Mouse (Mus musculus): ENCODE measurements around the gene Cables2.

DNA sequence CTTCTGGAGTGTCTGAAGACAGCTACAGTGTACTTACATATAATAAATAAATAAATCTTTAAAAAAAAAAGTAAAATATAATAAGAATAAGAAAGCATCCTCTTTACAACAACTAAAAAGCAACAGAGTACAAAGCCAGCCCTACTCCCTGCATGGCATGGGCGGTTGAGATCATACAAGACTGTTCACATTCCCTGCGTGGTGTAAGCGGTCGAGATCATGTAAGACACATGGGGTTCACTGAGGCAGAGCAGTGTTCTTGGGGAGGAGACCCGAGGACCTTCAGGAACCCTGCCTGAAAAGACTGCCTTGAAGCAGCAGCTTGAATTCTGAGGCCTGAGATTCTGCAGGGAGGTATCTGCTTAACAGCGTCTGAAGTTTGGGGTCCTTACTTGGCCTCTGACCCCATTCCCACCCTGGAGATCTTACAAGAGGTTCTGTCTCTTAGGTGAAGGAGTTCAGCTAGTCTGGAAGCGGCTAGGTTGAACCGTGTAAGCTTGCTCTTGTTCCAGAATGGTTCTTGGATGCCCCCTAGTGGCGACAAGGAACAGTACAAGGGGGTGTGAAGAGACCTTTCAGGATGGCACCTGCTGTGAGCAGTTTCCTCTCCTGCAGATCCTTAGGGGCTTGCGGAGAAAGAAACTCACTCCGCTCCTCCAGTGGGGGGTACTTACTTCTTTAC lies 22.2 kb downstream of the Cables2 start:
- TF ChIP-seq CTCF (IDR thresholded peaks at IDR 0.05; ENCODE audit: control insufficient read depth, insufficient read depth, insufficient read length), result peak; percentile 79
- no peak for TF ChIP-seq USF1 (IDR thresholded peaks at IDR 0.05; ENCODE audit: low read depth)
